Mouse (Mus musculus) liver, embryonic 14.5 days (tissue): ENCODE measurements around the gene Cdrt4.

ENCODE experiments used
- CTCF ChIP-seq: IDR thresholded peaks from 2 replicates; pipeline ENCODE4 v1.5.1; 2016; ENCODE audit warnings: antibody characterized with exemption, low read depth, control low read depth
- EP300 ChIP-seq: IDR thresholded peaks from 2 replicates; pipeline ENCODE4 v1.6.1; 2016; ENCODE audit warnings: antibody characterized with exemption, low read depth

DNA sequence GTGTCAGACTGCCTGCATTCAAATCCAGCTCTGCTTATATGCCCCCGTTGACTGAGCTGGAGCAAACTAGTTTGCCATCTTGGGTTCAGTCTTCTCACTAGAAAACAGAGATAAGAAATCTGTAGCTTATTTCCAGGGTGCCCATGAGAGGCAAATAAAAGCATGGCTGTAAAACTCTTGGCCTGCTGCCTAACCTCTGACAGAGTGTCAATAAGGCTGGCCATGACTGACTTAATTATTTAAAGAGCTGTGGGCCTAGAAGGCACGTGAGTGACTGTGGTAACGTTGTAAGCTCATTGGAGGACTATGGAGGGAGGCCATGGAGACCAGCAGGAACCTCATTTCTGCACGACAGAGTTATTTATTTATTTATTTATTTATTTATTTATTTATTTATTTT lies 5.5 kb upstream of the Cdrt4 start:
- TF ChIP-seq CTCF (no peak), EP300 (no peak)
